Mouse (Mus musculus) gastrocnemius, postnatal 4 days (tissue): ENCODE results near the gene Ceacam13. TPM values are rescaled to one million over a fixed set of nuclear protein-coding genes. Genes with fewer than 3 reads are reported as not detected.
"Not testable (repeated sequence)": the region's sequence is repeated elsewhere in the genome, so short reads cannot be mapped to it uniquely, and the experiment has no call there.

ENCODE experiments used
- DNase-seq, 2 experiments: peaks; one replicate each; pipeline ENCODE4 v3.0.0; 2021 to 2022; ENCODE audit warnings: low spot score in 2 of 2, mixed read lengths in 2 of 2
- long read RNA-seq, 2 experiments: library from polyadenylated mRNA; stranded (forward); transcript quantifications; one replicate each; pipeline ENCODE4 v2.0.0; 2021
- microRNA-seq: library from miRNA; unstranded; fragments of <30 nt; microRNA quantifications from one replicate; pipeline ENCODE4 v1.2.0, GENCODE M21; 2021
- total RNA-seq, 2 experiments: library from RNA; stranded (reverse); gene quantifications; 2 replicates each; pipeline ENCODE4 v1.2.3; 2021

Gene Ceacam13
- total RNA-seq = not detected
- long read RNA-seq, experiment 1 = 0 reads
- long read RNA-seq, experiment 2 = 0 reads

GRCm38 (mm10) chr7:18009589-18009988 lies at the start of gene Ceacam13:
Gene Ceacam13, plus strand, starts transcription at chr7:18009889.
- DNase-seq = no peak

- no peak for DNase-seq
Measured at GRCm38 (mm10) chr7:17971824-17972223, 37.9 kb upstream of the Ceacam13 start, which contains the start of gene Ceacam11. Gene Ceacam11, plus strand, starts transcription at chr7:17972124.

DNA sequence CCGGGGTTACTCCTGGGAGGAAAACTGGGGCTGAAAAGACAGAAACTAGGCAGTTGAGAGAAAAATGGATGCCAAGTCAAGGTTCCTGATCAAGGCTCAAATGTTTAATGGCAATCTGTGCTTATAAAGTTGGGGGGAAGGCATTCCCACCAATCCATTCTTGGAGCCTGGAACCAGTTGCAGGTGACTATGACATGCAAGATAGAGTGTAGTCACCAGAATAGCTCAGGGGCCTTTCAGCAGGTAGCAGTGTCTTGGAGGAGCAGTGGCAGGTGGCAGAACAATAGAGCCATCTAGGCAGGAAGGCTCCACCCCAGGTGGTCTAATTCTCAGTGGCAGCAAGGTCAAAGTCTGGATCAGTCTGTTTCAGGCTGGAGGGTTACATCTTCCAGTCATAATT lies 8.6 kb upstream of the Ceacam13 start:
- DNase-seq = not testable (repeated sequence)

- no peak for DNase-seq
Measured at GRCm38 (mm10) chr7:18065629-18066028, 55.9 kb downstream of the Ceacam13 start, which contains the start of gene Ceacam12. Gene Ceacam12, plus strand, starts transcription at chr7:18065929.

Small RNA genes lying within 50 kb of the gene (microRNA-seq; reads per million reads assigned to microRNA genes)
- gene Gm22414 = not detected

Other genes with a start within 250 kb of the Ceacam13 start
- gene Ceacam14, start 197.3 kb upstream of the Ceacam13 start, total RNA-seq = not detected
- gene Gm5155, start 138.1 kb upstream of the Ceacam13 start, total RNA-seq = not detected
- gene Ceacam11, start 37.8 kb upstream of the Ceacam13 start, total RNA-seq = not detected
- not detected for gene Ceacam12, start 56.0 kb downstream of the Ceacam13 start, total RNA-seq
- not detected for gene Igfl3, start 166.6 kb downstream of the Ceacam13 start, total RNA-seq
- gene Mill1, start 235.5 kb downstream of the Ceacam13 start, total RNA-seq = not detected